Mouse (Mus musculus): ENCODE measurements at regions not wholly inside any gene's neighbourhood (a gene's known extent, or its start where the extent isn't known, plus 50 kb on each side); places are given as distances from the start of the nearest gene placed in this dataset.
A peak's percentile ranks its signal among the peaks of the same experiment; 100 is the strongest.

DNA sequence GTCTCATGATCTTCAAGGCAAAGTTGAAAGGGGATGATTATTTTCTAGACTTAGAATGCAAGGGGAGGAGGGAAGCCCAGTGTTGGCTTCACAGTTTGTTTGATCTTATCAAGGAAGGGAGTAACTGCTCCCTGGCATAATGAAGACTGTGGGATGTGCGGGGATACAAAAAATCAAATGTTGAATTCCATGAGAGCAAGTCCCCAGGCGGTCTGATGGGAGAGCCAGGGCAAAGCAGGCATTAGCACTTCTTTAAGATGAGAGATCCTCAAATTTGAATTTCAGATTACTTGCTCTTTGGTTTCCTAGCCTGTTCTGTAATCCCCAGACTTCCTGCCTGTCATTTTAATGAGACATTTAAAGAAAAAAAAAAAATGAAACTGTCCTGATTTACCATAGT lies 525.6 kb upstream of the Man1a start:
- H3K27me3 ChIP-seq (ENCODE audit: control insufficient read depth, insufficient read depth, low read length): no peaks in the 10 kb centered on the region
- peak; percentile 70 for ATAC-seq (ENCODE audit: low FRiP score)
- no peaks in the 10 kb centered on the region for H3K4me1 ChIP-seq (ENCODE audit: control insufficient read depth, insufficient read depth, low read length)
- no peak for DNase-seq (ENCODE audit: low spot score, missing footprints)
- no peak overlapping the region for H3K9ac ChIP-seq (ENCODE audit: low read length)
- H3K4me2 ChIP-seq: no peak overlapping the region
- no peaks in the 10 kb centered on the region for H3K36me3 ChIP-seq (ENCODE audit: control insufficient read depth, insufficient read depth, low read length)
- H3K27ac ChIP-seq (ENCODE audit: low read depth, low read length): no peak overlapping the region
- H3K9me3 ChIP-seq (ENCODE audit: control insufficient read depth, low read length): no peaks in the 10 kb centered on the region
- WGBS: 14% methylated on average over 2 of the region's 2 CpGs
- H3K4me3 ChIP-seq (ENCODE audit: low read depth, low read length): no peak overlapping the region

- H3K9ac ChIP-seq (ENCODE audit: low read length): no peak overlapping the region
- ATAC-seq (ENCODE audit: low FRiP score): no peak
- WGBS: 77% methylated on average over 2 of the region's 2 CpGs
- H3K36me3 ChIP-seq (ENCODE audit: control insufficient read depth, insufficient read depth, low read length): no peaks in the 10 kb centered on the region
- no peak overlapping the region for H3K27ac ChIP-seq (ENCODE audit: low read depth, low read length)
- H3K4me3 ChIP-seq (ENCODE audit: low read depth, low read length): no peak overlapping the region
- no peak overlapping the region for H3K4me2 ChIP-seq
- H3K4me1 ChIP-seq (ENCODE audit: control insufficient read depth, insufficient read depth, low read length): no peaks in the 10 kb centered on the region
- no peak for DNase-seq (ENCODE audit: low spot score, missing footprints)
- no peaks in the 10 kb centered on the region for H3K27me3 ChIP-seq (ENCODE audit: control insufficient read depth, insufficient read depth, low read length)
- no peaks in the 10 kb centered on the region for H3K9me3 ChIP-seq (ENCODE audit: control insufficient read depth, low read length)
Observed at GRCm38 (mm10) chr10:54595072-54595471, 518.7 kb upstream of the Man1a start.

DNA sequence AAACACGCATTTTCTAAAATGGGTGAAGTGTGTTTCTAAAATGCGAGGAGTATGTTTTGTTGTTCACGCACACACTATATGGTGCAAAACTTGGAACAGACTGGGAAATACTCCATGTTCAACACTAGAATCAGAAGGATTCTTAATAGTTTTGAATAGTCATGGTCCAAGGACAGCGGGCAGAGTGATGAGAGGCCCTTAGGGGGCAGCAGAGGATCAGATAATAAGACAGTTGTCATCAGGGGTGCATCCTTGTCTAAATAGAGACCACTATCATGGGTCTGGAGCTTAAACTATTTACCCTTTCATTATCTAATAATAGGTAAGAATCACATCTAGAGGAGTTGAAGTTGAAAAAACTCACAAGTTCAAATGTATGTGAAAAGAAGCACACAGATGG lies 482.2 kb upstream of the Man1a start:
- DNase-seq (ENCODE audit: low spot score, missing footprints): no peak
- Histone ChIP-seq H3K27me3 (ENCODE audit: control insufficient read depth, insufficient read depth, low read length) (no peaks in the 10 kb centered on the region), H3K36me3 (ENCODE audit: control insufficient read depth, insufficient read depth, low read length) (no peaks in the 10 kb centered on the region), H3K27ac (ENCODE audit: low read depth, low read length) (no peak overlapping the region), H3K9ac (ENCODE audit: low read length) (no peak overlapping the region), H3K9me3 (ENCODE audit: control insufficient read depth, low read length) (no peaks in the 10 kb centered on the region), H3K4me3 (ENCODE audit: low read depth, low read length) (no peak overlapping the region), H3K4me1 (ENCODE audit: control insufficient read depth, insufficient read depth, low read length) (no peaks in the 10 kb centered on the region), H3K4me2 (no peak overlapping the region)
- WGBS: 65% methylated on average over 4 of the region's 4 CpGs
- ATAC-seq (ENCODE audit: low FRiP score): peak; percentile 63; the same call in 1 of the 2 replicates

DNA sequence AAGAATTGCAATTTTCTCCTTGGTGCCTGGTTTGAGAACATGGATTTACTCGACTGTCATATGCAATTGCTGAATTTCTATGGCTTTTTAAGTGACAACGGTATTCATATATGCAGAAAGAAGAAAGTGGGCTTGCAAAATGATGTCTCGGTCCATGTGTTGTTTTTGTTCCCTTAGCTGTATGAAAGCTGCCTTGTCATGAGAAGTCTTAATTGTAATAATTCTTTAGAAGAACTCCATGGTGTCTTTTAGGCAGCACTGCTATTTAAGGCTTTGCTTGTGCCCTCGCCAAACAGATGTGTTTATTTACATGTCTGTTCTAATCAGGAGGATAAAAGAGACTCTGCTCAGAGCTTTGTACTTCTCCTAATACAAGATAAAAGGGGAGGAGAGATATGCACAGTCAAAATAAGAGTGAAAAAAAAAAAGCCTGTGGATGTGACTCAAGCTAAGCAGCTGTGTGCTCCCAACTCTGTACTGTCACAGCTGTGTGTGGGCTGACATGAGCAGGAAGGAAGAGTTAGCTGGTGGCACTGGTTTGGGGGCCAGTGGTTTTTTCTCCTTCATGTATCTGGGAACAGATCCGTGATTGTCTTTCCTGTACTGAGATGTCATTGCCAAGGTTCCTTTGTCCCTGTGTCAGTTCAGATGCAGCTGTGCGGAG lies 475.5 kb upstream of the Man1a start:
- no peaks in the 10 kb centered on the region for H3K27me3 ChIP-seq (ENCODE audit: control insufficient read depth, insufficient read depth, low read length)
- H3K4me2 ChIP-seq: no peak overlapping the region
- no peak overlapping the region for H3K4me3 ChIP-seq (ENCODE audit: low read depth, low read length)
- no peaks in the 10 kb centered on the region for H3K9me3 ChIP-seq (ENCODE audit: control insufficient read depth, low read length)
- H3K4me1 ChIP-seq (ENCODE audit: control insufficient read depth, insufficient read depth, low read length): no peaks in the 10 kb centered on the region
- no peak overlapping the region for H3K27ac ChIP-seq (ENCODE audit: low read depth, low read length)
- no peaks in the 10 kb centered on the region for H3K36me3 ChIP-seq (ENCODE audit: control insufficient read depth, insufficient read depth, low read length)
- H3K9ac ChIP-seq (ENCODE audit: low read length): no peak overlapping the region
- no peak for DNase-seq (ENCODE audit: low spot score, missing footprints)
- ATAC-seq (ENCODE audit: low FRiP score): no peak
- 72% methylated on average over 6 of the region's 6 CpGs for WGBS

DNA sequence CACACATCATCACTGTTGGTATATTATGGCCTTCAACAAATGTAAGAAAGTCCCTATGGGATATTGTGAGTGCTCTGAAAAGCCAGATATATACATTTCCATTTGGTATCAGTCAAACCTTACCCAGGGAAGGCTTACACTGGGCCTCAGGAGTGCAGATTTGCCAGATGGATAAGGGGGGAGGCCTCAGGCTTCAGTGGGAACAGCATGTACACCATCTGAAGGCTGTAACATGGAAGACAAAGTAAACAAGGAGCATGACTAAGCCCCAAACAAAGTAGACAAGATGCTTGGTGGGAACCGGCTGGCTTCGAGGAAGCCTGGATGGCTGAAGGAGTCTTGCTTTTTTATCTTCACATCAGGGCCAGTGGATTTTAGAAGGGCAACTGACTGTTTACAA lies 474.3 kb upstream of the Man1a start:
- ATAC-seq (ENCODE audit: low FRiP score): no peak
- no peak overlapping the region for H3K4me3 ChIP-seq (ENCODE audit: low read depth, low read length)
- WGBS: 88% methylated on average over 2 of the region's 2 CpGs

GRCm38 (mm10) chr10:54548977-54549376 lies 472.6 kb upstream of the Man1a start:
- no peak for DNase-seq (ENCODE audit: low spot score, missing footprints)
- H3K36me3 ChIP-seq (ENCODE audit: control insufficient read depth, insufficient read depth, low read length): no peaks in the 10 kb centered on the region
- 87% methylated on average over 2 of the region's 2 CpGs for WGBS
- H3K4me3 ChIP-seq (ENCODE audit: low read depth, low read length): no peak overlapping the region
- H3K27ac ChIP-seq (ENCODE audit: low read depth, low read length): no peak overlapping the region
- H3K4me2 ChIP-seq: no peak overlapping the region
- H3K9me3 ChIP-seq (ENCODE audit: control insufficient read depth, low read length): no peaks in the 10 kb centered on the region
- H3K27me3 ChIP-seq (ENCODE audit: control insufficient read depth, insufficient read depth, low read length): no peaks in the 10 kb centered on the region
- no peak overlapping the region for H3K9ac ChIP-seq (ENCODE audit: low read length)
- no peaks in the 10 kb centered on the region for H3K4me1 ChIP-seq (ENCODE audit: control insufficient read depth, insufficient read depth, low read length)
- no peak for ATAC-seq (ENCODE audit: low FRiP score)

More for the DNA sequence above, 474.3 kb upstream of the Man1a start:
- DNase-seq (ENCODE audit: low spot score, missing footprints): no peak
- Histone ChIP-seq H3K36me3 (ENCODE audit: control insufficient read depth, insufficient read depth, low read length) (no peaks in the 10 kb centered on the region), H3K27ac (ENCODE audit: low read depth, low read length) (no peak overlapping the region), H3K27me3 (ENCODE audit: control insufficient read depth, insufficient read depth, low read length) (no peaks in the 10 kb centered on the region), H3K9ac (ENCODE audit: low read length) (no peak overlapping the region), H3K4me2 (no peak overlapping the region), H3K4me1 (ENCODE audit: control insufficient read depth, insufficient read depth, low read length) (no peaks in the 10 kb centered on the region), H3K9me3 (ENCODE audit: control insufficient read depth, low read length) (no peaks in the 10 kb centered on the region)

GRCm38 (mm10) chr10:54548526-54548925 lies 472.1 kb upstream of the Man1a start:
- no peaks in the 10 kb centered on the region for H3K27me3 ChIP-seq (ENCODE audit: control insufficient read depth, insufficient read depth, low read length)
- no peak overlapping the region for H3K4me2 ChIP-seq
- DNase-seq (ENCODE audit: low spot score, missing footprints): no peak
- no peak overlapping the region for H3K27ac ChIP-seq (ENCODE audit: low read depth, low read length)
- no peak for ATAC-seq (ENCODE audit: low FRiP score)
- H3K4me3 ChIP-seq (ENCODE audit: low read depth, low read length): no peak overlapping the region
- H3K9ac ChIP-seq (ENCODE audit: low read length): no peak overlapping the region
- 67% methylated on average over 1 of the region's 1 CpGs for WGBS
- no peaks in the 10 kb centered on the region for H3K9me3 ChIP-seq (ENCODE audit: control insufficient read depth, low read length)
- no peaks in the 10 kb centered on the region for H3K4me1 ChIP-seq (ENCODE audit: control insufficient read depth, insufficient read depth, low read length)
- no peaks in the 10 kb centered on the region for H3K36me3 ChIP-seq (ENCODE audit: control insufficient read depth, insufficient read depth, low read length)

DNA sequence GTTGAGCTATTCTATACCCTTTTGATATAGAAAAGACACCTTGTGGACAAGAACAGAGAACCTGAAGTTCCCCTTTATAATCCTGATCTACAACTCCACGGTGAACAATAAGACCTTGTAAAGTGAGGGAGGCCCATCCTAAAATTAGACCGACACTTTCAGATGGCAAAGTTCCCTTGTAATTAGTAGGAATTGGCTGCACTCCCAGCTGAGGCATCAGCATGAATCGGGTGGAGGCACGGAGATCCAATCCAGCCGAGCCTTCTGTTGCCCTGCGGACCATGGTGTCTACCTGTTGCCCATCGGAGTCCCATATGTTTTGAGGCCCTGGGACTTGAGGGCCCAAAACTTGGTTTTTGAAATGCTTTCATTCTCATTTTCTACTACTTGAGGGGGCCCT lies 456.2 kb upstream of the Man1a start:
- H3K4me2 ChIP-seq: no peak overlapping the region
- ATAC-seq (ENCODE audit: low FRiP score) (no peak), DNase-seq (ENCODE audit: low spot score, missing footprints) (no peak)
- H3K36me3 ChIP-seq (ENCODE audit: control insufficient read depth, insufficient read depth, low read length): no peaks in the 10 kb centered on the region
- no peaks in the 10 kb centered on the region for H3K27me3 ChIP-seq (ENCODE audit: control insufficient read depth, insufficient read depth, low read length)
- peaks cover 5% of the 10 kb centered on the region; the same call in 1 of the 2 replicates for H3K9me3 ChIP-seq (ENCODE audit: control insufficient read depth, low read length)
- H3K9ac ChIP-seq (ENCODE audit: low read length): no peak overlapping the region
- H3K4me3 ChIP-seq (ENCODE audit: low read depth, low read length): no peak overlapping the region
- H3K4me1 ChIP-seq (ENCODE audit: control insufficient read depth, insufficient read depth, low read length): no peaks in the 10 kb centered on the region
- H3K27ac ChIP-seq (ENCODE audit: low read depth, low read length): no peak overlapping the region
- WGBS: 95% methylated on average over 7 of the region's 7 CpGs

DNA sequence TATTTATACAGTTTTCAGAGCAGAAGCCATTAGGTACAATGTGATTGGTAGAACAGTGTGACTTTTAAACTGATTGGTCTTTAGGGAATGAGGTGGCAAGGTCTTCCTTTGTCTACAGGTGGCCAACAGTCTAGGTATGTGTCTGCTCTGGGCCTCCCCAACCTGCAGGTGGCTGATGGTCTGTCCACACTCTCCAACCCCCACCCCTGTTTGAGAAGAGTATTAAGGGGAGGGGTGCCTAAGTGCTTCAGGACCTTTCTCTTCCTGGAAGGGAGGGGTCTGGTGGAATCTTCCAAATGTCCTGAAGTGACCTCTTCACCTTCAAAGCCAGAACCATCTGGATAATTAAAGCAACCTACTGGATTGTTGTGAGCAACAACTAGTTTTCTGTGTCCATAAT lies 434.4 kb upstream of the Man1a start:
- no peak overlapping the region for H3K9ac ChIP-seq (ENCODE audit: low read length)
- DNase-seq (ENCODE audit: low spot score, missing footprints): no peak
- H3K27ac ChIP-seq (ENCODE audit: low read depth, low read length): no peak overlapping the region
- H3K4me3 ChIP-seq (ENCODE audit: low read depth, low read length): no peak overlapping the region
- no peak overlapping the region for H3K4me2 ChIP-seq
- no peaks in the 10 kb centered on the region for H3K36me3 ChIP-seq (ENCODE audit: control insufficient read depth, insufficient read depth, low read length)
- H3K9me3 ChIP-seq (ENCODE audit: control insufficient read depth, low read length): no peaks in the 10 kb centered on the region
- H3K27me3 ChIP-seq (ENCODE audit: control insufficient read depth, insufficient read depth, low read length): no peaks in the 10 kb centered on the region
- H3K4me1 ChIP-seq (ENCODE audit: control insufficient read depth, insufficient read depth, low read length): no peaks in the 10 kb centered on the region
- no peak for ATAC-seq (ENCODE audit: low FRiP score)
